Mouse (Mus musculus): ENCODE measurements around the gene Gpalpp1.

- no peak for TF ChIP-seq POLR2A (IDR thresholded peaks at IDR 0.05; ENCODE audit: low read depth, low read length)
- no peak for TF ChIP-seq CTCF (conservative IDR thresholded peaks at IDR 0.05 in 1 of 2, IDR thresholded peaks at IDR 0.05 in 1 of 2; ENCODE audit: low read depth in 2 of 2, low read length in 2 of 2)
- TF ChIP-seq E2F4 (IDR thresholded peaks at IDR 0.05; ENCODE audit: insufficient replicate concordance, low read depth, low read length): no peak
- no peak for TF ChIP-seq JUND (conservative IDR thresholded peaks at IDR 0.05; ENCODE audit: low read depth, low read length)
- no peak for TF ChIP-seq KAT2A (IDR thresholded peaks at IDR 0.05; ENCODE audit: insufficient replicate concordance, low read length)
Measured at GRCm38 (mm10) chr14:76069296-76069695, 41.3 kb downstream of the Gpalpp1 start.
